Mouse (Mus musculus) ES-E14 (cell line): ENCODE measurements around the gene Ppp1r9b.

Experiments used
- CHD2 ChIP-seq: IDR thresholded peaks from 2 replicates; pipeline ENCODE4 v1.6.1; 2014; ENCODE audit warnings: mild to moderate bottlenecking, low read depth, low read length, inconsistent platforms
- HCFC1 ChIP-seq: IDR thresholded peaks from 2 replicates; pipeline ENCODE4 v1.6.1; 2012; ENCODE audit warnings: low read length, inconsistent platforms, borderline replicate concordance; ENCODE audit not compliant: insufficient read depth
- MAFK ChIP-seq: IDR thresholded peaks from 2 replicates; pipeline ENCODE4 v1.6.1; 2014; ENCODE audit warnings: mild to moderate bottlenecking, low read depth, low read length, inconsistent platforms; ENCODE audit not compliant: insufficient read depth
- ZC3H11A ChIP-seq: IDR thresholded peaks from 2 replicates; pipeline ENCODE4 v1.6.1; 2012; ENCODE audit warnings: low read depth, mild to moderate bottlenecking, inconsistent platforms, low read length, borderline replicate concordance
- ZNF384 ChIP-seq: IDR thresholded peaks from 2 replicates; pipeline ENCODE4 v1.6.1; 2012; ENCODE audit warnings: low read depth, low read length, inconsistent platforms

DNA sequence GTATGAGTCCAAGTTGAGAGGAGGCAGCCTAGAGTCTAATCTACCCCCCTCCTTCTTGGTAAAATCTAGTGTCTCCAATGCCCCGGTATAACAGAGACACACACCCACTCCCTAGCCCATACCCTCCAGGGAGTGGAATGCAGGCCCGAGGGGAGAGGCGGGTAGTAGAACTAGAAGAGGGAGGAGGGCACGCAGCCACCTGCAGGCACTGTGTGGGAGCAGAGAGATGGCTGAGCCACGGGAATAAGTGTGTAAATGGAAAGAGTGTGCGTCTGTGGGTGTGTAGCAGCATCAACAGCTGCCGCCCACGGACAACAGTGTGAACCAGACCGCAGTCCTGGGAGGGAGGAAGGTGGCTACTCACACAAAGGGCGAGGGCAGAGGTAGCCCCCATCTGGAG is 44.1 kb downstream of the Ppp1r9b start:
- TF ChIP-seq ZC3H11A (no peak), MAFK (no peak), HCFC1 (no peak), ZNF384 (no peak), CHD2 (no peak)
